Mouse (Mus musculus) cerebellum, adult (tissue): ENCODE measurements around the gene Sema7a.
A peak's percentile ranks its signal among the peaks of the same experiment; 100 is the strongest.

ENCODE experiments used
- ATAC-seq: cut with Nextera tagmentation; 2 replicates; pipeline ENCODE4 v1.9.2; 2017; ENCODE audit warnings: mild to moderate bottlenecking, moderate library complexity, mixed read lengths; ENCODE audit not compliant: insufficient number of reproducible peaks, low FRiP score, low TSS enrichment

Gene Sema7a

GRCm38 (mm10) chr9:57939431-57940348 lies at the start of gene Sema7a:
Gene Sema7a (plus strand): TSS chr9:57940112.
- ATAC-seq: peak; percentile 36; the same call in 1 of the 2 replicates

GRCm38 (mm10) chr9:57900478-57900877 lies 39.4 kb upstream of the Sema7a start:
- no peak for ATAC-seq

DNA sequence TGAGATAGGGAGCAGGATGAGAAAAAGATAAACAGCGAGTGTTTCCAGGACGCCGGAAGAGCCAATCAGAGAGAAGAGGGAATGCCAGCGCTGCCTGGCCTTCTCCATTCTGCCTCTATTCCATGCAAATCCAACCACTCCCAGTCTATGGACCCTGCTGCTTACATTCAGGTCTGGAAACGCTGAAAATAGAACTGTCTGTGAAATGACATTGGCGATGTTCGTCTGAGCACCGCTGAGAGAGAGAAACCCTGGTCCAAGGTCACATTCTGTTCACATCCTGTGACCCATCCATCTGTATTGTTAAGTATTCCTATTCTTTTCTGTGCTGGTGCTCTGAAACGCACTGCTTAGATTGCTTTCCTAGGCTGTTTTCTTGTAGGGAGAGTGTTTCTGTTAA lies 38.7 kb upstream of the Sema7a start:
- no peak for ATAC-seq

DNA sequence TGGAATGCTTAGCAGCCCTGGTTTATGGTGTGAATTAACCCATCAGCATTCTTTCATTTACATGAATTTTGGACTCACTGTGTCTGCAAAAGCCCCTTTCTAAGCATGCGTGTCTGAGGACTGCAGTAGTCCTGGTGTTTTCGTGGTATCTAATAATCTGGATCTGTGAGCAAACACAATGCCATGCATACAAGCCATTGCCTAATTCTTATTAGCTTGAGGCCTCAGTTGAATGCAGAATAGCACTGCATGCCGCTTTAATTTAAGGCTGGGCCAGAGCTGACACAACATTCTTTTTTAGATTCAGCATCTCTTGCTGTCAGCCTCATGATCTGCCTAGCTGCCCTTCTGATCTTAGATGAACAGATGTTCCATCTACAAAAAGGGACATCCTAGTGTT lies 38.3 kb upstream of the Sema7a start:
- no peak for ATAC-seq

DNA sequence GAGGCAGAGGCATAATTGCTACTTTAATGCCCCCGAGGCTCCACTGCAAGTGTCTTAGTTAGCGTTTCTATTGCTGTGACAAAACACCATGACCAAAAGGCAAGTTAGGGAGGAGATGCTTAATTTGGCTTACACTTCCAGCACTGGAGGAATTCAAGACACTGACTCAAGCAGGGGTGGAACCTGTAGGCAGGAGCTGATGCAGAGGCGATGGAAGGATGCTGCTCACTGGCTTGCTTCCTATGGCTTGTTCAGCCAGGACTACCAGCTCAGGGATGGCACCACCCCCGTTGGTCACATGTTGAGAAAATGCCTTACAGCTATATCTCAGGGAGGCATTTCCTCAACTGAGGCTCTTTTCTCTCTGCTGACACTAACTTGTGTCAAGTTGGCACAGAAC lies 37.8 kb upstream of the Sema7a start:
- no peak for ATAC-seq

GRCm38 (mm10) chr9:57903589-57904249 lies 36.2 kb upstream of the Sema7a start:
- no peak for ATAC-seq

DNA sequence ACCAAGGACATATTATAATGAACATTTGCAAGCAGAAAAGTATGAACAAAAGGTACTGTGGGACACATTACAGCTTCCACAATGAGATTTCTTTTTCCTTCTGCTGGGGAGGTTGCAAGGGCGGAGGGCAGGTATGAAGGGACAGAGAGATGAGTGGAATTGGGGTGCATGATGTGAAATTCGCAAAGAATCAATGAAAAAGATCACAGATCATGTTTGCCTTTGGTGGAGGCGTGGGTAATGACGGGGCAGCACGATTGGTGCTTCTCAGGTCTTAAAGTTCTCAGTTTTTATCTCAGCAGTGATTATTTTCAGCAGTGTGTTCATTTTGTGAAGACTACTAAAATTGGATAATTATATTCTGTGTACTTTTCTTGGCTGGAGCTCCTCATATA lies 35.7 kb upstream of the Sema7a start:
- ATAC-seq: no peak

DNA sequence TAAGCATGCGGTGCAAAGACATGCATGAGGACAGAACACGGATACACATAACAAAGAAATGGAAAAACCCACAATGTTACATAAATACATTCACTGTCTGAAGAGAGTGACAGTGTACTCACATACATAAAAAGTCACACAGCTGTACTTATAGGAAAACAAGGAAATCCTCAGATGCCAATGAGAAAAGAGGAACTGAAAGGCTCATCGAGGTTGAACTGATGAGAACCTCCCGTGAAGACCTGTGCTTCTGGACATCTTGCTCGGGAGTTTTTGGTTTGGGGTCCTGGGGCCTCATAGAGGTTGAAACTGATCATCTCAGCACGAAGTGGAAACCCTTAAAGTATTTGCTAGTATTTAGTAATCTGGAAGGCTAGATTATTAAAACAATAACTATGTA lies 32.7 kb upstream of the Sema7a start:
- ATAC-seq: no peak

GRCm38 (mm10) chr9:57910254-57911160 lies 29.4 kb upstream of the Sema7a start, which contains the start of gene Ubl7:
Gene Ubl7 (plus strand): TSS chr9:57910979.
- ATAC-seq: peak; percentile 98

DNA sequence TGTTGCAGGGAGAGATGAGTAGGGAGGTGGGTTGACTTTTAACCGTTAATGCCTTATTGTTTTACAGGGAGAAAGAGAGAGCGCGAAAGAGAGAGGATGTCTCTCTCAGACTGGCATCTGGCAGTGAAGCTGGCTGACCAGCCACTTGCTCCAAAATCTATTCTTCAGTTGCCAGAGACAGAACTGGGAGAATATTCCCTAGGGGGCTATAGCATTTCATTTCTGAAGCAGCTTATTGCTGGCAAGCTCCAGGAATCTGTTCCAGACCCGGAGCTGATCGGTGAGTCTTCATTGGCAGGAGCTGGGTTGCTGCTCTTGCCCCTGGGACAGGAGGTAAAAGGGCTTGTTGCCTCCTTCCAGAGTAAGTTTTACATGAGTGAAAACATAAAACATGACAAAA lies 27.3 kb upstream of the Sema7a start:
- no peak for ATAC-seq

GRCm38 (mm10) chr9:57921491-57922060 lies 18.3 kb upstream of the Sema7a start:
- ATAC-seq: peak; percentile 91

GRCm38 (mm10) chr9:57922381-57922780 lies 17.5 kb upstream of the Sema7a start:
- ATAC-seq: no peak

- ATAC-seq: no peak
These were observed 16.9 kb upstream of the Sema7a start for GRCm38 (mm10) chr9:57923046-57923445.

DNA sequence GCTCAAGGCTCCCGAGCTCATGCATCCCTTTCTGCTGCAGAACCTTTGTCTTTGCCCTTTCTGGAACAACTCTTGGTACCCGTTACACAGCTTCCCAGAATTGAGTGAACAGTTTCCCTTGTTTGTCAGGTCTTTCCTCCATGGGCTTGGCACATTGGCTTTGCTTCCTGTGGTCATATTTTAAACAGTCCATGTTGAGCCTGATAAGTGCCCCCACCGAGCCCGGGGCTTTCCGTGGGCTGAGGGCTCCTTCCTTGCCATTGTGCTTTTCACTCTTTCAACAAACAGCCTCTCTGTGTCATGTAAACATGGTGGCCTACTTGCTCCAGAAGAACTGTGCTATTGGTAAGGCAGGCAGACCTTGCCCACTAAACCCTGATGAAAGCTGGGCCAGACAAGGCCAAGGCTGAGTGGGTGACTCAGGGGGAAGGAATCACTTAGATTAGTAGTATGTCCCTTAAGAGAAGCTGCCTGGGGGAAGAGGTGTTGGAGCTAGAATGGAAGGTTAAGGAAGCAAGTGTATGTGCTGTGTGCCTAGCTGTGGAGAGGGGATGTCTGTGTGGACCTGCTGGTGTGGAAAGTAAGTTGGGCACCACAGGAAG lies 8.6 kb upstream of the Sema7a start:
- ATAC-seq: no peak

DNA sequence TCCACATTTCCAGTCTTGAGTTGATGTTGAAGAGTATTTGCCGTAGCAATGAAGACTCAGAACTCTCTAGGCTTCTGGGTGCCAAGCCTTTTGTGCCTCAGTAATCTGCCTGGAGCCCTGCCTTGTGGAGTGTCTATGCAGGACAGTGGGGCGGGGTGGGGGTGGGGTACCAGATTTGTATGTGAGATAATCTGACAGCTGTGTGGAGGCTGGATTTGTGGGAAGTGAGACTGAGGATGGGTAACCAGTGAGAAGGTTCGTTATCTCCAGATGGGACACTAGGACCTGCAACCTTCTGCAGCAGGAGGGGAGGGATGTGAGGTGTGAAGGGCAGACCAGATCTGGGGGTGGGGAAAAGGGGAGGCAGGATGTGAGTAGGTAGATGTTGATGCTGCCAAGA lies 7.7 kb upstream of the Sema7a start:
- ATAC-seq: no peak

- ATAC-seq: peak; percentile 86
These were observed 6.9 kb upstream of the Sema7a start for GRCm38 (mm10) chr9:57932831-57933602.

DNA sequence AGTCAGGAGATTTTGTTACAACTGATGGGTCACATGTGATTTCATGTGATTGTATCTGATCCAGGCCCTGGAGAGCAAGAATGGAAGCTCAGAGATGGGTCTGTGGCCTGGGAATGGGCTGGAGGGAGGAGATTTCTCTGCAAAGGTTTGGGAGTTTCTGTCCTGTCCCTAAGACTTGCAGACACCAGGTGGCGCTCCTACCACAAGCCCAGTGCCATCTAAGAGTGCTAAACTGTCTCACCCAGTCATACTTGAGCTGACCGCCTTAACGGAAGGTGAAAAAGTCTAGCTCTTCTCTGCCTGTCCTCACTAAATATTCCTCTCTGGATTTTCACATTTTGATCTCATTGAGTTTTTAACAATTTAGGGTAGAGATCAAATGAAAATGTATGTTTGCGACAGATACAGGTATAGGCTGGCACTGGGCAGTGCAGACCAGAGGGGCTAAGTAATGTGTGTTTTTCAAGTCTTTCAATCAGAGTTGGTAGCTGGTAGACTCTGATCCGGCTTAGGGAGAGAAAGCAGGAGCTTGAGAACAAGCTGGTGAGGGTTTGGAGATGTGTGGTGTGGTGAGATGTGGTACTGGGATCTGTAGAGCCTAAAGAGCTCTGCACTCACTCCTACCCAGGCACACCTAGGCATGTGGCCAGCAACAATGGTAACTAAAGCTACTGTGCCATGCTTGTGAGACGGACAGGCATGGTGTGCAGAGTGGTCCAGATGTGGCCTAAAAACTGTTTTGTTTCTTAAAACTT lies 4.1 kb upstream of the Sema7a start:
- ATAC-seq: no peak

DNA sequence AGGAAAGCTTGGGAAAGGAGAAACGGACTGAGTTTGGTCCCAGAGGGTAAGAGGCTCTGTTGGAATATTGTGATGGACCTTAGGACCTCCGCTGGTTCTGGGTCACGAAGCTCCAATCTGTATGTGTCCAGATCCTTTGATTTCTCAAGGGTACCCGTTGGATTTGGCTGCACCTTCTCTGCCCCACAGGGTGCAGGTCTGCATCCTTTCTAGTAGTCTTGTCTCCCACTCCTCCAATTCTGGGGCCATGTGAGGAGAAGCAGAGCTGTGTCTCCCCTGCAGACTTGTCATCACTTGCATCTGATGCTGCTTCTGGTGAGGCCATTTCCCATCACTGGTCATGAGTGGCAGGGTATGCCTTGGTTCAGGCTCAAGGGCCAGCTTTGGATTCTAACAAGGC lies 2.7 kb upstream of the Sema7a start:
- no peak for ATAC-seq
